28 mouse cellular contexts compared by ENCODE assay signal in genomic region chr17:35626537-35626936, GRCm38 (mm10).
"Had no signal": no experiment of that assay in that cellular context is flagged by ENCODE, and none has a peak within 500 bp of the region (broad histone marks: within the 10 kb centered on the region; RNA-seq: fewer than 3 reads in every experiment).

TSS of gene Gm9573 (minus strand) at chr17:35626637.

- H3K36me3 ChIP-seq: heart, embryonic 10.5 days; heart, embryonic 12.5 days; heart, embryonic 13.5 days; heart, embryonic 15.5 days; hindbrain, embryonic 10.5 days; hindbrain, embryonic 12.5 days; hindbrain, embryonic 13.5 days; hindbrain, embryonic 15.5 days; intestine, embryonic 15.5 days; kidney, embryonic 15.5 days had no signal

- H3K4me1 ChIP-seq: heart, embryonic 12.5 days; heart, embryonic 13.5 days; heart, embryonic 15.5 days; hindbrain, embryonic 10.5 days; hindbrain, embryonic 12.5 days; hindbrain, embryonic 13.5 days; hindbrain, embryonic 15.5 days; intestine, embryonic 15.5 days; kidney, embryonic 15.5 days had no signal

- H3K27me3 ChIP-seq: heart, embryonic 12.5 days; heart, embryonic 15.5 days; hindbrain, embryonic 12.5 days; hindbrain, embryonic 13.5 days; hindbrain, embryonic 15.5 days; intestine, embryonic 15.5 days; kidney, embryonic 15.5 days had no signal

- H3K4me3 ChIP-seq: heart, embryonic 10.5 days; heart, embryonic 12.5 days; heart, embryonic 13.5 days; heart, embryonic 15.5 days; hindbrain, embryonic 10.5 days; hindbrain, embryonic 12.5 days; hindbrain, embryonic 13.5 days; hindbrain, embryonic 15.5 days; intestine, embryonic 15.5 days; kidney, embryonic 15.5 days; layer of hippocampus, adult 2 months; left cerebral cortex, adult 2 months had no signal

- H3K9me3 ChIP-seq: heart, embryonic 10.5 days; heart, embryonic 12.5 days; heart, embryonic 13.5 days; heart, embryonic 15.5 days; hindbrain, embryonic 10.5 days; hindbrain, embryonic 12.5 days; hindbrain, embryonic 13.5 days; hindbrain, embryonic 15.5 days; intestine, embryonic 15.5 days; kidney, embryonic 15.5 days had no signal

- DNase-seq: heart, postnatal 10 days; heart, postnatal 14 days; heart, postnatal 36 days; heart, postnatal 4 days; kidney, adult 11 months; kidney, adult 18-20 months; kidney, adult 2 months; kidney, adult 8-10 months; kidney, adult 9 months; kidney, postnatal 10 days; kidney, postnatal 14 days; kidney, postnatal 25 days; kidney, postnatal 36 days; kidney, postnatal 4 days; layer of hippocampus, adult 9-11 months; layer of hippocampus, postnatal 36 days had no signal
